Mouse (Mus musculus) liver, adult 2 months (tissue): ENCODE measurements around the gene Ptpn14. TPM values are rescaled to one million over a fixed set of nuclear protein-coding genes. Genes with fewer than 3 reads are reported as not detected.
A peak's percentile ranks its signal among the peaks of the same experiment; 100 is the strongest.

Source experiments
- DNase-seq: peaks from one replicate; pipeline ENCODE4 v3.0.0-alpha.2; 2011; ENCODE audit warnings: low read depth, low spot score; ENCODE audit errors: extremely low read depth
- H3K27ac ChIP-seq: fragments of 200-500 bp; replicated peaks from 2 replicates; pipeline ENCODE4 v1.5.1; 2012; ENCODE audit warnings: low read depth, mild to moderate bottlenecking, control low read depth, inconsistent platforms, low read length; ENCODE audit not compliant: insufficient read depth
- H3K27me3 ChIP-seq: fragments of 200-500 bp; 2 replicates; pipeline ENCODE4 v1.6.1; 2012; ENCODE audit warnings: mild to moderate bottlenecking, moderate library complexity, low read length, inconsistent platforms; ENCODE audit not compliant: control insufficient read depth, insufficient read depth
- H3K36me3 ChIP-seq: fragments of 200-500 bp; 2 replicates; pipeline ENCODE4 v1.6.1; 2012; ENCODE audit warnings: low read length, inconsistent platforms; ENCODE audit not compliant: control insufficient read depth, insufficient read depth
- H3K4me1 ChIP-seq: fragments of 200-500 bp; 2 replicates; pipeline ENCODE4 v1.6.1; 2011; ENCODE audit warnings: low read length; ENCODE audit not compliant: control insufficient read depth, insufficient read depth
- H3K4me3 ChIP-seq: fragments of 200-500 bp; 2 replicates; pipeline ENCODE4 v1.5.1; 2011; ENCODE audit warnings: low read depth, mild to moderate bottlenecking, control low read depth, low read length, moderate library complexity; ENCODE audit not compliant: insufficient read depth
- H3K79me2 ChIP-seq: fragments of 200-500 bp; 2 replicates; pipeline ENCODE4 v1.6.1; 2012; ENCODE audit warnings: inconsistent platforms, mild to moderate bottlenecking, low read length, moderate library complexity; ENCODE audit not compliant: control insufficient read depth, insufficient read depth
- H3K9ac ChIP-seq: fragments of 200-500 bp; 2 replicates; pipeline ENCODE4 v1.6.1; 2012; ENCODE audit warnings: low read depth, mild to moderate bottlenecking, control low read depth, inconsistent platforms, low read length
- CTCF ChIP-seq: fragments of 200-500 bp; IDR thresholded peaks from 2 replicates; pipeline ENCODE4 v1.5.1; 2011; ENCODE audit warnings: low read depth, low read length, control low read depth
- POLR2A ChIP-seq: fragments of 200-500 bp; IDR thresholded peaks from 2 replicates; pipeline ENCODE4 v1.6.1; 2011; ENCODE audit warnings: low read length, control low read depth; ENCODE audit not compliant: insufficient read depth; ENCODE audit errors: extremely low read depth
- WGBS: fragments of 180-500 bp; shearing (Covaris S2); methylation state at CpG from one replicate; pipeline ENCODE4 v1.1.7; 2018; 5-methylcytosine and 5-hydroxymethylcytosine counted together
- polyA plus RNA-seq: library from polyadenylated mRNA; depleted of rRNA; stranded (reverse); fragments of >200 nt; gene quantifications from 2 replicates; pipeline ENCODE4 v1.2.3, GENCODE M21; 2012; rRNA removed
- total RNA-seq: library from RNA; depleted of rRNA; stranded (reverse); fragments of >200 nt; gene quantifications from 2 replicates; pipeline ENCODE4 v1.2.3, GENCODE M21; 2014; rRNA removed

The Ptpn14 gene
- total and polyA plus RNA-seq, 2 experiments = 0.55 to 0.74 TPM

GRCm38 (mm10) chr1:189921818-189922592 is 193.9 kb downstream of the Ptpn14 start, which contains the start of gene Smyd2:
TSS of gene Smyd2 (minus strand) at chr1:189922363.
- Histone ChIP-seq H3K4me3 (peak within 1 kb of the TSS; percentile 95), H3K27ac (peak within 1 kb of the TSS; percentile 80), H3K36me3 (no peaks in the 10 kb centered on the region), H3K79me2 (peaks cover 5% of the 10 kb centered on the region; the same call in 1 of the 2 replicates), H3K27me3 (no peaks in the 10 kb centered on the region), H3K4me1 (peaks cover 9% of the 10 kb centered on the region), H3K9ac (peak within 1 kb of the TSS; percentile 98)
- WGBS = under 1% methylated on average over 83 of the region's 90 CpGs
- peak; percentile 57 for DNase-seq
- TF ChIP-seq POLR2A (0 out of 2 replicates have a peak, but pooled peaks have one; percentile 28), CTCF (peak; percentile 25; the same call in 1 of the 2 replicates)

- peak overlapping the region; percentile 80 for H3K27ac ChIP-seq
- peak overlapping the region; percentile 14; the same call in 1 of the 2 replicates for H3K9ac ChIP-seq
- peak; percentile 90 for DNase-seq
- H3K4me1 ChIP-seq = peaks cover 8% of the 10 kb centered on the region
- H3K27me3 ChIP-seq = no peaks in the 10 kb centered on the region
- TF ChIP-seq CTCF (no peak), POLR2A (no peak)
- no peaks in the 10 kb centered on the region for H3K36me3 ChIP-seq
- peaks cover 5% of the 10 kb centered on the region; the same call in 1 of the 2 replicates for H3K79me2 ChIP-seq
- WGBS = 10% methylated on average over 9 of the region's 9 CpGs
- H3K4me3 ChIP-seq = peak overlapping the region; percentile 3; the same call in 1 of the 2 replicates
These were observed 194.7 kb downstream of the Ptpn14 start for GRCm38 (mm10) chr1:189922721-189923120.

- Histone ChIP-seq H3K36me3 (no peaks in the 10 kb centered on the region), H3K4me3 (no peak overlapping the region), H3K9ac (no peak overlapping the region), H3K79me2 (peaks cover 5% of the 10 kb centered on the region; the same call in 1 of the 2 replicates), H3K27ac (no peak overlapping the region), H3K27me3 (no peaks in the 10 kb centered on the region), H3K4me1 (peaks cover 8% of the 10 kb centered on the region)
- 57% methylated on average over 4 of the region's 4 CpGs for WGBS
- TF ChIP-seq POLR2A (no peak), CTCF (no peak)
- no peak for DNase-seq
These were observed 195.1 kb downstream of the Ptpn14 start for GRCm38 (mm10) chr1:189923157-189923556.

GRCm38 (mm10) chr1:189923871-189924568 is 196.0 kb downstream of the Ptpn14 start:
- TF ChIP-seq POLR2A = no peak
- TF ChIP-seq CTCF = no peak
- no peak overlapping the region for H3K9ac ChIP-seq

GRCm38 (mm10) chr1:189926279-189926678 is 198.2 kb downstream of the Ptpn14 start:
- Histone ChIP-seq H3K36me3 (no peaks in the 10 kb centered on the region), H3K27me3 (no peaks in the 10 kb centered on the region), H3K79me2 (peaks cover 5% of the 10 kb centered on the region; the same call in 1 of the 2 replicates), H3K4me3 (no peak overlapping the region), H3K27ac (no peak overlapping the region), H3K4me1 (peaks cover 7% of the 10 kb centered on the region), H3K9ac (no peak overlapping the region)
- WGBS = 77% methylated on average over 8 of the region's 8 CpGs
- TF ChIP-seq POLR2A (no peak), CTCF (no peak)
- DNase-seq = no peak

More at GRCm38 (mm10) chr1:189923871-189924568, 196.0 kb downstream of the Ptpn14 start:
- no peak for DNase-seq
- WGBS = 90% methylated on average over 22 of the region's 22 CpGs
- Histone ChIP-seq H3K4me3 (no peak overlapping the region), H3K79me2 (peaks cover 5% of the 10 kb centered on the region; the same call in 1 of the 2 replicates), H3K36me3 (no peaks in the 10 kb centered on the region), H3K27ac (no peak overlapping the region), H3K27me3 (no peaks in the 10 kb centered on the region), H3K4me1 (peaks cover 8% of the 10 kb centered on the region)

Other genes starting within 250 kb of the Ptpn14 start
- gene Cenpf, start 40.2 kb upstream of the Ptpn14 start, total RNA-seq = 0.18 and 2.2 TPM in 2 replicates
- 0.01 and 0.15 TPM in 2 replicates for gene Cenpf, start 40.2 kb upstream of the Ptpn14 start, polyA plus RNA-seq
- gene Smyd2, start 194.1 kb downstream of the Ptpn14 start, total RNA-seq = 18.2 and 19.9 TPM in 2 replicates
- 27.7 and 33.5 TPM in 2 replicates for gene Smyd2, start 194.1 kb downstream of the Ptpn14 start, polyA plus RNA-seq